Mouse (Mus musculus) bone marrow, adult 2 months (tissue): ENCODE measurements around the gene Styx.

Source experiments
- CTCF ChIP-seq: fragments of 200-500 bp; IDR thresholded peaks from 2 replicates; pipeline ENCODE4 v1.5.1; 2011; ENCODE audit warnings: low read length, control low read depth; ENCODE audit not compliant: control insufficient read depth, insufficient read depth
- POLR2A ChIP-seq: fragments of 200-500 bp; IDR thresholded peaks from 2 replicates; pipeline ENCODE4 v1.6.1; 2011; ENCODE audit warnings: low read depth, mild to moderate bottlenecking, control low read depth, low read length, borderline replicate concordance; ENCODE audit not compliant: control insufficient read depth

GRCm38 (mm10) chr14:45438931-45439275 lies 88.0 kb downstream of the Styx start:
- TF ChIP-seq POLR2A, result no peak
- TF ChIP-seq CTCF, result no peak
